Mouse (Mus musculus): Measurements from ENCODE around the gene Gm8947. TPM values are rescaled to one million over a fixed set of nuclear protein-coding genes. Genes with fewer than 3 reads are reported as not detected.
"Not testable (repeated sequence)": the region's sequence is repeated elsewhere in the genome, so short reads cannot be mapped to it uniquely, and the experiment has no call there.

Gm8947 gene
- polyA plus RNA-seq (2015; fragmentation: Nextera tagmentation; extraction: Ambion mirVana) = not detected in 2 replicates

DNA sequence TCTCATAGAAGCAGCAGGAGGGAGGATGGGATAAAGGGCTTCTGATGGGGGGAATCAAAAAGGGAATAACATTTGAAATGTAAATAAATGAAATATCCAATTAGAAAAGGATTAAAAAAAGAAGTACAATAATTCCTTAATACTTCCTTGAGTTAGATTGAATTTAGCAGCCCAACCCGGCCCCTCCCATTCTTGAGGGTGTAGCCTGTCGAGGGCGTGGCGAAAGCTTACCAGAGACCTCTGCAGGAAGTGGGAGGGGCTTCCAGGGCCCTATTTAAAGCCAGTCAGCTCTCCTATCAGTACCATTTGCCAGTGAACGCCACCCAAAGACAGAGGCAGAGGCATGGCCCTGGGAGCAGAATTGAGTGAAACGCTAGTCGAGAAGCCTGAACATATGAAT, at the start of gene Gm8947:
Gm8947 (plus strand) TSS at position 302 of the 400 bp plus-strand sequence.
- H3K9me3 ChIP-seq; H3K4me1 ChIP-seq; ATAC-seq (ENCODE audit: insufficient number of reproducible peaks, low FRiP score, low TSS enrichment, low read depth); H3K9ac ChIP-seq; H3K4me2 ChIP-seq; H3K27ac ChIP-seq; H3K4me3 ChIP-seq; H3K27me3 ChIP-seq; H3K36me3 ChIP-seq: not testable (repeated sequence)
- 100% methylated on average over 2 of the region's 7 CpGs for WGBS

DNA sequence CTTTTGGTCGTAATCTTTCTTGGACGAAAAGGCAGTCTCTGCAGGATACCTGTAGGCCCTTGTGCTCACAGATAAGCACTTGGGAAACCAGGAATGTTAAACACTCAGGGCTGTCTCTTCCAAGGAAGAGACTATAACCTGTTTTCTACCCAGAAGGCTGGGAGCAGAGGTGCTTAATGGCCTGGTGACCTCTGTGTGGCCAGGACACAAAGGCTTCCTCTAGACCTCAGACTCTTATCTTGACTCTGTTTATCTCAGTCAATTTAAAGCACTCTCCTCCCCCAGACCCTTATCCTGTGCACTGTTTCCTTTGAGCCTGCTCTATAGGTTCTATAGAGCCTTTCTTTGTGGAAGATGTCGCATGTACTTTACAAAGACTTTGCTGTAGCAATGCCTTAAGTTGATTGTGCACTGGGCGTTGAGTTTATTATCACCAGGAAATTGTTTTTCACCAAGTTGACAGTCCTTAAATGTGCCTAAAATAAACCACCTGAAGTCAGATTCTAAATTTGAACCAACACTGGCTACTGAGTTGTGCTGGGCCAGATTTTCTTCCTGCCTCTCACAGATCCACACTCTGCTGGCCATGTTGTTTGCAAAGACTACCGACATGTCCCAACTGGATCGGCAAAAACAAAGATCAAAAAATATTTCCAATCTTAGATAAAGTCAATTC, 47.6 kb upstream of the Gm8947 start:
- H3K4me2 ChIP-seq = no peak overlapping the region

DNA sequence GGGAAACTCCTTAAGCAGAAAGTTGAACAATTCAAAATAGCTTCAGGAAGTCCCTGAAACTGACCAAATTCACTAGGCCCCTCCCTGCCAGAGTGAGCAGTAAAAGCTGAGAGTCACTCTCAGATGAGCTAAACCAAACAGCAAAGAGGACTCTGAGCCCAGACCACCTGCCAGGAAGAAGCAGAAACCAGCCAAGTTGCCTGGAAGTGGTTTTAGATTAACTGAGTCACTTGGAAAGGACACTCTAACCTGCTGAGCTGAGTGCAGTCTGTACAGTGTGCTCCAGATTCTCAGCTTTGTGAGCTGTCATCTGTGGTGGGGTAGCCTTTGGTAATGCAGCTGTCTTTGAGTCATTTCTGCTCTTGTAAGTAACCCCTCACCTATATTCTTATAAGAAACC, 44.4 kb upstream of the Gm8947 start:
- H3K9ac ChIP-seq = no peak overlapping the region
- ATAC-seq (ENCODE audit: insufficient number of reproducible peaks, low FRiP score, low TSS enrichment, low read depth) = no peak
- H3K27ac ChIP-seq = no peak overlapping the region

More for the DNA sequence above, 47.6 kb upstream of the Gm8947 start:
- 70% methylated on average over 6 of the region's 6 CpGs for WGBS
- Histone ChIP-seq H3K4me3 (no peak overlapping the region), H3K27me3 (no peaks in the 10 kb centered on the region), H3K9me3 (no peaks in the 10 kb centered on the region), H3K4me1 (peaks cover 6% of the 10 kb centered on the region; the same call in 1 of the 2 replicates), H3K27ac (no peak overlapping the region), H3K36me3 (no peaks in the 10 kb centered on the region), H3K9ac (no peak overlapping the region)
- no peak for ATAC-seq (ENCODE audit: insufficient number of reproducible peaks, low FRiP score, low TSS enrichment, low read depth)

DNA sequence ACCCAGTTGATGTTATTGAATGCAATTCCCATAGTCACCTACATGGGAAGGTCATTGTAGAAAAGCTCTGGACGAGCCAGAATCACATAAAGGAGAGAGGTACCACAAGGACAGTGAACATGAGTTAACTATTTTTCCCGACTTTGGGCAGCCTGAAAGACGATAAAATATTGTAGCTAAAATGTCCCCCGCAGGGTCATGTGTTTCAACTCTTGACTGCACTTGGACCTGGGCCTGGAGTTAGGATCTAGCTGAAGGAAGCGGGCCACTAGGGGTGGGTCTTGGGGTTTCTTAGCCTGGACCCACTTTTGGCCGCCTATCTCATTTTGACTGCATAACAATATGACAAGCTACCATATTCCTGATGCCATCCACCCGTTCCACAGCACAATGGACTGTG, 42.0 kb upstream of the Gm8947 start:
- 90% methylated on average over 7 of the region's 7 CpGs for whole genome bisulfite sequencing
- no peak for ATAC-seq (ENCODE audit: insufficient number of reproducible peaks, low FRiP score, low TSS enrichment, low read depth)
- no peaks in the 10 kb centered on the region for H3K27me3 ChIP-seq

More for the DNA sequence above, 44.4 kb upstream of the Gm8947 start:
- Histone ChIP-seq H3K9me3 (no peaks in the 10 kb centered on the region), H3K4me1 (peaks cover 2% of the 10 kb centered on the region; the same call in 1 of the 2 replicates), H3K4me3 (no peak overlapping the region), H3K36me3 (no peaks in the 10 kb centered on the region), H3K27me3 (no peaks in the 10 kb centered on the region), H3K4me2 (no peak overlapping the region)

DNA sequence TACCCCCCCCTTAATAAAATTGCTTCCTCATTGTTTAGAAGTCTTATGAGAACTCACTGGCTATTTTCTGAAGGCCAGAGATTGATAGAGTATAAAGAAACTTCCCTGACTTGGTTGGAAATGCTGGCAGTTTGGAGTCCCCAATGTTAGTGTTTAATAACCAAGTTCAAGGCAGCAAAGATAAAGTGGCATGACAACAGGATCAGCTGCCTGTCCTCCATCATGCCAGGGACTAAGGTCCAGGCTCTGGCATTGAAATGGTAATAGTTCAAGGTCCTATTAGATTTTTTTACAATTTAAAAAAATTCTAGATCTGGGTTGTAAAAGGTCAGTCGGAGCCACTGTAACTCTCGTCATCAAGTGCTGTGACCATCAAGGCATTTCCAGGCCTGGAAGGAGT, 41.1 kb upstream of the Gm8947 start:
- ATAC-seq (ENCODE audit: insufficient number of reproducible peaks, low FRiP score, low TSS enrichment, low read depth) = no peak

More for the DNA sequence above, 42.0 kb upstream of the Gm8947 start:
- no peak overlapping the region for H3K9ac ChIP-seq
- no peaks in the 10 kb centered on the region for H3K36me3 ChIP-seq
- no peak overlapping the region for H3K27ac ChIP-seq
- peaks cover 2% of the 10 kb centered on the region; the same call in 1 of the 2 replicates for H3K4me1 ChIP-seq
- no peak overlapping the region for H3K4me2 ChIP-seq
- H3K9me3 ChIP-seq = no peaks in the 10 kb centered on the region
- no peak overlapping the region for H3K4me3 ChIP-seq

DNA sequence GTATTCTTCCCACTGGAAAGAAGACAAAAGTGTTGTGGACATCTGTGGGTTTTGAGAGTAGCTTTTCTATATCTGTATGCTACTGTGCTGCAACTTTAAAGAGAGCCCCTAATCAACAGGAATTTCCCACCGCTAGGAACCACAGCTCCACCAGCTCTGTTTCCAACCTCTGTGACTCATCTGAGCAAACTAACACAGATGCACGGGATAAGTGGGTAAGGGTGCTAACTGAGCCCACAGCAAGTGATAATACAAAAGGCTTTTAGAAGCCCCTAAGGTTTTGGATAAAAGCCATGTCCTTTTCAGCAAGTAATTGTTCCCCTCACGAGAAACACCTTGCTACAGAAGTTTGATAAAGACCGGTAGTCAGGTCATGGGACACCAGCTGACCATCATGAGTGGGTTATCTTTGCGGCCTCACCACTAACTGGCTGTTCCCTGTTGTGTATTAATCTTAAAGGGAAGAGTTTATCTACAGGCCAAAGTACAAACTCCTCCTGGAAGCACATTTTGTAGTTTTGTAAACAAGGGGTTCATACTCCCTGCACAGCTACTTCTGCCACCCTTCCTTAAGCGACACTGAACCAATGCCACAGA, 39.0 kb upstream of the Gm8947 start:
- Histone ChIP-seq H3K9ac (no peak overlapping the region), H3K4me2 (no peak overlapping the region), H3K36me3 (no peaks in the 10 kb centered on the region), H3K9me3 (no peaks in the 10 kb centered on the region), H3K4me3 (no peak overlapping the region), H3K27me3 (no peaks in the 10 kb centered on the region), H3K4me1 (peaks cover 5% of the 10 kb centered on the region; the same call in 1 of the 2 replicates), H3K27ac (no peak overlapping the region)
- WGBS = 82% methylated on average over 6 of the region's 6 CpGs
- ATAC-seq (ENCODE audit: insufficient number of reproducible peaks, low FRiP score, low TSS enrichment, low read depth) = no peak

More for the DNA sequence above, 41.1 kb upstream of the Gm8947 start:
- H3K9ac ChIP-seq = no peak overlapping the region
- H3K4me2 ChIP-seq = no peak overlapping the region
- H3K36me3 ChIP-seq = no peaks in the 10 kb centered on the region
- no peak overlapping the region for H3K4me3 ChIP-seq
- no peaks in the 10 kb centered on the region for H3K9me3 ChIP-seq
- H3K27ac ChIP-seq = no peak overlapping the region
- WGBS = 69% methylated on average over 2 of the region's 2 CpGs
- no peaks in the 10 kb centered on the region for H3K27me3 ChIP-seq
- H3K4me1 ChIP-seq = peaks cover 2% of the 10 kb centered on the region; the same call in 1 of the 2 replicates

DNA sequence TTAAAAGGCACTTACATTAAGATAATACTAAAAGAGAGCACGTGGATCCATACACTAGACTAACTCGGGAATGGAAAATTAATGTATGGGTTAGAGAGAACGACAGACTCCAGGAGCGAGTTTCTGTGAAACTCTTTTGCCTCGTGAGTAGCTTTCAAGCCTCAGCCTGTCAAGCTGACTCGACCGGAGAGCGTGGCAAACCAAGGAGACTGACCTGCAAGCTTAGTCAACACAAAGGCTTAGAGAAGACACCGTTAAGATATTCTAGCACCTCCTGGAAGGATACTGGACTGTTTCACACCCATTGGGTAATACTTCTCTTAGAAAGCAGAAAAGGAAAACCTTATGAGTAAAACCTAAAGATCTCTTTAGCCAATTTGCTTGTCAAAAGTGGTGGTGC, 38.0 kb upstream of the Gm8947 start:
- H3K4me3 ChIP-seq; H3K27me3 ChIP-seq; H3K4me1 ChIP-seq; ATAC-seq (ENCODE audit: insufficient number of reproducible peaks, low FRiP score, low TSS enrichment, low read depth); H3K27ac ChIP-seq; H3K4me2 ChIP-seq; H3K36me3 ChIP-seq; H3K9me3 ChIP-seq; H3K9ac ChIP-seq: not testable (repeated sequence)
- WGBS = 88% methylated on average over 9 of the region's 9 CpGs

DNA sequence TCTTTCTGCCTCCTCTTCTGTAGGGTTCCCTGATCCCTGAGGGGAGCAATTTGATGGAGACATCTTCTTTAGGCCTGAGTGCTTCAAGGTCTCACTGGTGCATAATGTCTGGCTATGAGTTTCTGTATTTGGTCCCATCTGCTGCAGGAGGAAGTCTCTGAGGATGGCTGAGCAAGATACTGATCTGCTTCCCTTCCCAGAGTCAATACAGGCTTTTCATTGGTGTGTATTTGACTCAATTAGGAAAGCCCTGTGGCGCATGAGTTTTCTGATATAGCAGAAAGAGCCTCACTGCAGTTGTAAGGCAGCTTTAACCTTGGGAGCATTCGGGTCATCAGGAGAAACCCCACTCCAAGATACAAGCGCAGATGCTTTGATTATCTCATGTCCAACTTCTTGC, 36.0 kb upstream of the Gm8947 start:
- no peak for ATAC-seq (ENCODE audit: insufficient number of reproducible peaks, low FRiP score, low TSS enrichment, low read depth)
- H3K27ac ChIP-seq = no peak overlapping the region
- H3K36me3 ChIP-seq = no peaks in the 10 kb centered on the region
- H3K27me3 ChIP-seq = no peaks in the 10 kb centered on the region
- H3K9me3 ChIP-seq = no peaks in the 10 kb centered on the region
- WGBS = 90% methylated on average over 3 of the region's 3 CpGs
- H3K9ac ChIP-seq = no peak overlapping the region
- no peak overlapping the region for H3K4me3 ChIP-seq
- H3K4me2 ChIP-seq = no peak overlapping the region
- H3K4me1 ChIP-seq = peaks cover 6% of the 10 kb centered on the region; the same call in 1 of the 2 replicates

DNA sequence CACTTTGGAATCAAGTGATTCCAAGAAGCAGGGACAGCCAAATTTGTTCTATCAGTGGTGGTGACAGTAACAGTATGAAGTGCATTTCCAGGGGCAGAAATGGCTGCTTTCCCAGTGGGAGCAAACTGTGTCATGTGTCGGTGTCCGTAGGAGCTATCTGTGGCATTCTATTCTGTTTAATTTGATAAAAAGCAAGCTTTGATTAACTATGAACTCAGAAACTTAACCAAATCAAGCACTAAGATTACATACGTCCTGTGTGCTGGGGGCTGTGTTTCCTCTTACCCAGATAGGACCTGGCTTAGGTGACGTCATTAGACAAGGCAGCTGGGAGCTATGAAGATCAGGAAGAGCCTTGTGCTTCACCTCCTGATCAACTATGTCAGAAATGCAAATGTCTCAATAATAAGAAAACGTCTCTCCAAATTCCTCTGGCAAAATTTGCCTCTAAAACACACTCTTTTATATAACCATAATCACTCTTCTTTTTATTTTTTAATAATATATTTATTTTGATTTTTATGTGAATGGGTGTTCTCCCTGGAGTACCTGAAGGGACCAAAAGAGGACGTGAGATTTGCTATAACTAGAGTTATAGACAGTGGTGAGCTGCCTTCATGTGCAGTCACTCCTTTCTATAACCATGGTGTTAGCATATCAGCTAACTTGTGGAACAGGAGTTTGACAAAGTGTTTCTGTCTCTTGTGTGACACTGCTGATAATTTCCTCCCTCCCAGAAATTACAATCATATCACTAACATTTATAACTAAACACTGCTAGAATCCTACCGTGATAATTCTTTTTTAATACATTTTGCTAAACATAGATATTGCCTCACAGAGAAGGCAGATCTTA, 35.2 kb upstream of the Gm8947 start:
- whole genome bisulfite sequencing = 71% methylated on average over 7 of the region's 7 CpGs

DNA sequence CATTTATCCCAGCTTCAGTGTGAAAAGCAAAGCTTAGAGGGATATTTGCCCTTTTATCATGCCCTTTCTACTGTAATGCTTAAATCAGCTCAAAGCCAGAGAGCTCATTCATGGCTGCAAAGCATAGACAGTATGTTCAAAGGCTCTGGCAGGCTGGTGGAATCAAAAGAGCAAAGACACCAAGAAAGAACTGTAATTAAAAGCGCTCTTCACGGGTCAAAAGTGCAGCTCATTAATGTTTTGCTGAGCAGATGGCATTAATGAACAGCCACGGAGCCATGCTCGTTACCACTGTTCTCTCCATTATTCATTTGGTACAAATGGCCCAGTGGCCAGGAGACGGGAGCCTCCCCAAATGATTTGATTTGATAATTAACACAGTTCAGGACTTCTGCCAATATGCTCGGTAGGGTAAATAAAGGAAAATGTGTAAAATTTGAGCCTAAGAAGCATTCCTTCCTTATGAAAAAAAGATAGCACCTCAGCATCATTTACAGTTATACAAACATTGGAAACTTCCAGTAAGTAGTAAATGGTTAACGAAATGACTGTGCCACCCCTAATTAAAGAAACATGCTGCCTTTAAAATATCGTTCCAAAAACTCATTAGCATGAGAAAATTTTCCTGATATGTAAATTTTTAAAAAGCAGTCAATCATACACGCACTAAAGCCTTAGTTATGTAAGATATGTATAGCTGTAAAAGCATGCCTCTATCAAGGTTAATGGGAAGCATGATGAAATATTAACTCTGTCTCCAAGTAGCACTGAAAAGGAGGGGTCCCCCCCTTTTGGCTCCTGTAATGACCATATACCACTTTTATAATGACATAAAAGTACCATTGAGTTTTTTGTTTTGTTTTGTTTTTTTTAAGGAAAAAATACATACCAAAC, 34.0 kb upstream of the Gm8947 start:
- no peak overlapping the region for H3K27ac ChIP-seq
- H3K4me3 ChIP-seq = no peak overlapping the region
- 0 out of 2 replicates have a peak, but pooled peaks cover 4% of the 10 kb centered on the region for H3K4me1 ChIP-seq
- no peak overlapping the region for H3K4me2 ChIP-seq
- H3K9me3 ChIP-seq = no peaks in the 10 kb centered on the region
- no peak for ATAC-seq (ENCODE audit: insufficient number of reproducible peaks, low FRiP score, low TSS enrichment, low read depth)
- no peaks in the 10 kb centered on the region for H3K36me3 ChIP-seq
- no peaks in the 10 kb centered on the region for H3K27me3 ChIP-seq
- WGBS = 36% methylated on average over 9 of the region's 9 CpGs
- H3K9ac ChIP-seq = no peak overlapping the region

More for the DNA sequence above, 35.2 kb upstream of the Gm8947 start:
- Histone ChIP-seq H3K36me3 (no peaks in the 10 kb centered on the region), H3K9ac (no peak overlapping the region), H3K4me1 (peaks cover 6% of the 10 kb centered on the region; the same call in 1 of the 2 replicates), H3K27me3 (no peaks in the 10 kb centered on the region), H3K27ac (no peak overlapping the region), H3K4me2 (no peak overlapping the region), H3K4me3 (no peak overlapping the region), H3K9me3 (no peaks in the 10 kb centered on the region)
- ATAC-seq (ENCODE audit: insufficient number of reproducible peaks, low FRiP score, low TSS enrichment, low read depth) = no peak

DNA sequence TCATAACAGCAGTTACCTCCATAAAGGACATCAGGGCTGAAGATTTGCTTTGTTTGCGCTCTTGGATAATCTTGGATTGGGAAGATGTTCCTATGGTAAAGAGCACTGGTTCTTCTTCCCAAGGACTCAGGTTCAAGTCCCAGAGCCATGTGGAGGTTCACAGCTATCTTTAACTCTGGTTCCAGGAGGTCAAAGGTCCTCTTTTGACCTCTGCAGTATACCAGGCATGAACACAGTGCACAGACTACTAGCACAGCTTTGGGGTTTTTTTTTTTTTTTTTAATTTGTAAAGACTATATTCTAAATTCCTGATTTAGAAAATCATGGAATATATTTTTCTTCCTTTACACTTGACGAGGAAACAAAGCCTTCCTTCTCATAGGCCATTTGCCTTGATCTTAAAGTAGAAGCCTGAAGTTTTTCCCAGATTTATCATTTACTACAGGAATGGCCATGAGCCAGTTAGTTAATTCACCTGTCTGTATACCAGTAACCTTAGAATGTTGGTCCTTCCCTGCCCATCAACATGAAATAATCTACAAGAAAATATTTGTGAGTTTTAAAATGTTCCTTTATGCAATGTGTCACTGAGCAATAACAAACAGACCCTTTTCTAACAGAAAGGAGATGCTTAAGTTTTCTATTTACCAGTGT, 33.2 kb upstream of the Gm8947 start:
- Histone ChIP-seq H3K4me3 (no peak overlapping the region), H3K27me3 (no peaks in the 10 kb centered on the region), H3K27ac (no peak overlapping the region), H3K4me1 (0 out of 2 replicates have a peak, but pooled peaks cover 4% of the 10 kb centered on the region), H3K4me2 (no peak overlapping the region), H3K9me3 (no peaks in the 10 kb centered on the region), H3K9ac (no peak overlapping the region), H3K36me3 (no peaks in the 10 kb centered on the region)
- WGBS = 71% methylated on average over 2 of the region's 2 CpGs
- no peak for ATAC-seq (ENCODE audit: insufficient number of reproducible peaks, low FRiP score, low TSS enrichment, low read depth)
